Mouse (Mus musculus) liver, adult 2 months (tissue): ENCODE measurements around the gene Serpinf1. TPM values are rescaled to one million over a fixed set of nuclear protein-coding genes. Genes with fewer than 3 reads are reported as not detected.

ENCODE experiments used
- DNase-seq: peaks from one replicate; pipeline ENCODE4 v3.0.0-alpha.2; 2011; ENCODE audit warnings: low read depth, low spot score; ENCODE audit errors: extremely low read depth
- H3K27ac ChIP-seq: fragments of 200-500 bp; replicated peaks from 2 replicates; pipeline ENCODE4 v1.5.1; 2012; ENCODE audit warnings: low read depth, mild to moderate bottlenecking, control low read depth, inconsistent platforms, low read length; ENCODE audit not compliant: insufficient read depth
- H3K27me3 ChIP-seq: fragments of 200-500 bp; 2 replicates; pipeline ENCODE4 v1.6.1; 2012; ENCODE audit warnings: mild to moderate bottlenecking, moderate library complexity, low read length, inconsistent platforms; ENCODE audit not compliant: control insufficient read depth, insufficient read depth
- H3K36me3 ChIP-seq: fragments of 200-500 bp; 2 replicates; pipeline ENCODE4 v1.6.1; 2012; ENCODE audit warnings: low read length, inconsistent platforms; ENCODE audit not compliant: control insufficient read depth, insufficient read depth
- H3K4me1 ChIP-seq: fragments of 200-500 bp; 2 replicates; pipeline ENCODE4 v1.6.1; 2011; ENCODE audit warnings: low read length; ENCODE audit not compliant: control insufficient read depth, insufficient read depth
- H3K4me3 ChIP-seq: fragments of 200-500 bp; 2 replicates; pipeline ENCODE4 v1.5.1; 2011; ENCODE audit warnings: low read depth, mild to moderate bottlenecking, control low read depth, low read length, moderate library complexity; ENCODE audit not compliant: insufficient read depth
- H3K79me2 ChIP-seq: fragments of 200-500 bp; 2 replicates; pipeline ENCODE4 v1.6.1; 2012; ENCODE audit warnings: inconsistent platforms, mild to moderate bottlenecking, low read length, moderate library complexity; ENCODE audit not compliant: control insufficient read depth, insufficient read depth
- H3K9ac ChIP-seq: fragments of 200-500 bp; 2 replicates; pipeline ENCODE4 v1.6.1; 2012; ENCODE audit warnings: low read depth, mild to moderate bottlenecking, control low read depth, inconsistent platforms, low read length
- CTCF ChIP-seq: fragments of 200-500 bp; IDR thresholded peaks from 2 replicates; pipeline ENCODE4 v1.5.1; 2011; ENCODE audit warnings: low read depth, low read length, control low read depth
- POLR2A ChIP-seq: fragments of 200-500 bp; IDR thresholded peaks from 2 replicates; pipeline ENCODE4 v1.6.1; 2011; ENCODE audit warnings: low read length, control low read depth; ENCODE audit not compliant: insufficient read depth; ENCODE audit errors: extremely low read depth
- WGBS: fragments of 180-500 bp; shearing (Covaris S2); methylation state at CpG from one replicate; pipeline ENCODE4 v1.1.7; 2018; 5-methylcytosine and 5-hydroxymethylcytosine counted together
- polyA plus RNA-seq: library from polyadenylated mRNA; depleted of rRNA; stranded (reverse); fragments of >200 nt; gene quantifications from 2 replicates; pipeline ENCODE4 v1.2.3, GENCODE M21; 2012
- total RNA-seq: library from RNA; depleted of rRNA; stranded (reverse); fragments of >200 nt; gene quantifications from 2 replicates; pipeline ENCODE4 v1.2.3, GENCODE M21; 2014

Serpinf1 gene
- total and polyA plus RNA-seq, 2 experiments: 810 to 891 TPM

GRCm38 (mm10) chr11:75466731-75467505, 44.4 kb upstream of the Serpinf1 start:
- peaks cover 29% of the 10 kb centered on the region for H3K4me1 ChIP-seq
- no peak overlapping the region for H3K9ac ChIP-seq
- H3K27ac ChIP-seq: no peak overlapping the region

GRCm38 (mm10) chr11:75465051-75465450, 42.5 kb upstream of the Serpinf1 start:
- H3K27me3 ChIP-seq: no peaks in the 10 kb centered on the region
- WGBS: 68% methylated on average over 6 of the region's 6 CpGs
- peaks cover 25% of the 10 kb centered on the region for H3K36me3 ChIP-seq
- 0 out of 2 replicates have a peak overlapping the region, but pooled peaks have one; percentile 1 for H3K9ac ChIP-seq
- peak overlapping the region; percentile 29 for H3K27ac ChIP-seq
- no peak for TF ChIP-seq POLR2A
- no peak for TF ChIP-seq CTCF
- H3K79me2 ChIP-seq: peaks cover 4% of the 10 kb centered on the region; the same call in 1 of the 2 replicates
- H3K4me1 ChIP-seq: peaks cover 30% of the 10 kb centered on the region
- DNase-seq: no peak
- no peak overlapping the region for H3K4me3 ChIP-seq

More at GRCm38 (mm10) chr11:75466731-75467505, 44.4 kb upstream of the Serpinf1 start:
- Histone ChIP-seq H3K27me3 (no peaks in the 10 kb centered on the region), H3K36me3 (peaks cover 25% of the 10 kb centered on the region), H3K79me2 (peaks cover 4% of the 10 kb centered on the region; the same call in 1 of the 2 replicates), H3K4me3 (no peak overlapping the region)
- DNase-seq: peak; percentile 53
- TF ChIP-seq POLR2A (no peak), CTCF (peak; percentile 47; the same call in 1 of the 2 replicates)
- 92% methylated on average over 4 of the region's 4 CpGs for whole genome bisulfite sequencing

- TF ChIP-seq CTCF (no peak), POLR2A (no peak)
- 46% methylated on average over 6 of the region's 6 CpGs for WGBS
- Histone ChIP-seq H3K79me2 (peaks cover 4% of the 10 kb centered on the region; the same call in 1 of the 2 replicates), H3K27me3 (no peaks in the 10 kb centered on the region), H3K36me3 (peaks cover 25% of the 10 kb centered on the region), H3K27ac (peak overlapping the region; percentile 29), H3K4me1 (peaks cover 33% of the 10 kb centered on the region), H3K4me3 (no peak overlapping the region), H3K9ac (no peak overlapping the region)
- DNase-seq: no peak
These were observed 41.9 kb upstream of the Serpinf1 start for GRCm38 (mm10) chr11:75464417-75464816.

GRCm38 (mm10) chr11:75463624-75464023, 41.1 kb upstream of the Serpinf1 start:
- Histone ChIP-seq H3K36me3 (peaks cover 25% of the 10 kb centered on the region), H3K79me2 (peaks cover 4% of the 10 kb centered on the region; the same call in 1 of the 2 replicates), H3K9ac (peak overlapping the region; percentile 73), H3K4me3 (peak overlapping the region; percentile 91), H3K27me3 (no peaks in the 10 kb centered on the region), H3K4me1 (peaks cover 34% of the 10 kb centered on the region), H3K27ac (peak overlapping the region; percentile 97)
- TF ChIP-seq POLR2A: no peak
- no peak for TF ChIP-seq CTCF
- WGBS: 15% methylated on average over 4 of the region's 4 CpGs
- DNase-seq: peak; percentile 37

- Histone ChIP-seq H3K27me3 (no peaks in the 10 kb centered on the region), H3K4me3 (peak overlapping the region; percentile 91), H3K9ac (peak overlapping the region; percentile 87), H3K79me2 (peaks cover 4% of the 10 kb centered on the region; the same call in 1 of the 2 replicates), H3K27ac (peak overlapping the region; percentile 97), H3K4me1 (peaks cover 35% of the 10 kb centered on the region), H3K36me3 (peaks cover 25% of the 10 kb centered on the region)
- TF ChIP-seq POLR2A: peak; percentile 34; the same call in 1 of the 2 replicates
- no peak for TF ChIP-seq CTCF
- DNase-seq: peak; percentile 91
- WGBS: under 1% methylated on average over 9 of the region's 9 CpGs
These were observed 40.4 kb upstream of the Serpinf1 start for GRCm38 (mm10) chr11:75462865-75463336.
